Mouse (Mus musculus) liver, embryonic 12.5 days (tissue): ENCODE measurements around the gene Lhpp. TPM values are rescaled to one million over a fixed set of nuclear protein-coding genes. Genes with fewer than 3 reads are reported as not detected.

ENCODE experiments used
- ATAC-seq: fragments of 200-750 bp; cut with Nextera tagmentation; 2 replicates; pipeline ENCODE4 v1.8.0; 2017; ENCODE audit warnings: moderate number of reproducible peaks, mild to moderate bottlenecking, moderate library complexity
- H3K27ac ChIP-seq: fragments of 300-500 bp; sonication (generic); 2 replicates; pipeline ENCODE4 v1.5.1; 2016; ENCODE audit warnings: mild to moderate bottlenecking
- H3K27me3 ChIP-seq: fragments of 300-500 bp; sonication (generic); replicated peaks from 2 replicates; pipeline ENCODE4 v1.6.1; 2016; ENCODE audit warnings: mild to moderate bottlenecking, moderate library complexity
- H3K36me3 ChIP-seq: fragments of 300-500 bp; sonication (generic); 2 replicates; pipeline ENCODE4 v1.6.1; 2016; ENCODE audit warnings: mild to moderate bottlenecking, moderate library complexity
- H3K4me1 ChIP-seq: fragments of 300-500 bp; sonication (generic); 2 replicates; pipeline ENCODE4 v1.6.1; 2016
- H3K4me2 ChIP-seq: fragments of 300-500 bp; sonication (generic); 2 replicates; pipeline ENCODE4 v1.6.1; 2016; ENCODE audit warnings: mild to moderate bottlenecking, moderate library complexity
- H3K4me3 ChIP-seq: fragments of 300-500 bp; sonication (generic); 2 replicates; pipeline ENCODE4 v1.5.1; 2016; ENCODE audit warnings: mild to moderate bottlenecking, moderate library complexity
- H3K9ac ChIP-seq: fragments of 300-500 bp; sonication (generic); 2 replicates; pipeline ENCODE4 v1.6.1; 2016; ENCODE audit warnings: mild to moderate bottlenecking, moderate library complexity
- H3K9me3 ChIP-seq: fragments of 300-500 bp; sonication (generic); replicated peaks from 2 replicates; pipeline ENCODE4 v1.6.1; 2016; ENCODE audit warnings: mild to moderate bottlenecking, moderate library complexity
- WGBS: fragments of 180-500 bp; shearing (Covaris S2); methylation state at CpG from one replicate; pipeline ENCODE4 v1.1.7; 2016; ENCODE audit not compliant: insufficient replicate concordance; 5-methylcytosine and 5-hydroxymethylcytosine counted together
- polyA plus RNA-seq: library from polyadenylated mRNA; unstranded; fragments of >200 nt; fragmentation: Nextera tagmentation; extraction: Ambion mirVana; gene quantifications from 2 replicates; pipeline ENCODE4 v1.2.1, GENCODE M21; 2016

Gene Lhpp
- polyA plus RNA-seq, 1 experiment from 2014 or later: 9.2 TPM

GRCm38 (mm10) chr7:132724501-132725062 is 114.1 kb downstream of the Lhpp start:
- H3K4me3 ChIP-seq: no peak overlapping the region
- H3K27me3 ChIP-seq: no peaks in the 10 kb centered on the region
- peaks cover 76% of the 10 kb centered on the region for H3K4me1 ChIP-seq
- peaks cover 70% of the 10 kb centered on the region for H3K36me3 ChIP-seq
- H3K4me2 ChIP-seq: peak overlapping the region; percentile 50; the same call in 1 of the 2 replicates
- no peak for ATAC-seq
- WGBS: 84% methylated on average over 5 of the region's 5 CpGs
- H3K27ac ChIP-seq: peak overlapping the region; percentile 73
- no peaks in the 10 kb centered on the region for H3K9me3 ChIP-seq
- H3K9ac ChIP-seq: peak overlapping the region; percentile 43; the same call in 1 of the 2 replicates

- Histone ChIP-seq H3K9me3 (no peaks in the 10 kb centered on the region), H3K4me3 (no peak overlapping the region), H3K27ac (peak overlapping the region; percentile 17; the same call in 1 of the 2 replicates), H3K36me3 (peaks cover 72% of the 10 kb centered on the region), H3K9ac (0 out of 2 replicates have a peak overlapping the region, but pooled peaks have one; percentile 4), H3K27me3 (no peaks in the 10 kb centered on the region), H3K4me1 (peaks cover 76% of the 10 kb centered on the region), H3K4me2 (no peak overlapping the region)
- WGBS: 86% methylated on average over 13 of the region's 13 CpGs
- ATAC-seq: no peak
Observed at GRCm38 (mm10) chr7:132726106-132726861, 115.8 kb downstream of the Lhpp start.

- H3K36me3 ChIP-seq: peaks cover 88% of the 10 kb centered on the region
Observed at GRCm38 (mm10) chr7:132729093-132729831, 118.8 kb downstream of the Lhpp start.

DNA sequence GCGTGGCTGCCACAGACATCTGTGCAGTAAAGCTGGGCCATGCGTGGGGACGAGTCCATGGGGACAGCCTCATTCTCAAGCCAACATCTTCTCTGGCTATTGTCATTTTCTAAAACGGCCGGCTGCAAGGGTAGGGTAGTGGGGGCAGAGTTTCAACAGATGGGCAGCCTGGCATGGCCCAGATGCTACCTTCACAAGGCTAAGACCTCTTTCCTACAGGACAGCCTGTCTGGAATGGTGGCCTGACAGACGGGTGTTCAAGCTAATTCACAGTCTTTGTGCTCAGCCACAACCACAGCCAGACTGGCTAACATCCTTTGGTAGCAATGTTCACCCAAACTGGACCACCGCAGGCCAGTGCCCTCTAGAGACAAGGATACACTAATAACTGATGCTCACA is 120.1 kb downstream of the Lhpp start:
- Histone ChIP-seq H3K4me2 (no peak overlapping the region), H3K27me3 (no peaks in the 10 kb centered on the region), H3K9me3 (no peaks in the 10 kb centered on the region), H3K27ac (no peak overlapping the region), H3K36me3 (peaks cover 91% of the 10 kb centered on the region), H3K4me1 (peaks cover 73% of the 10 kb centered on the region), H3K4me3 (no peak overlapping the region), H3K9ac (no peak overlapping the region)
- WGBS: 83% methylated on average over 7 of the region's 7 CpGs
- ATAC-seq: no peak

More at GRCm38 (mm10) chr7:132729093-132729831, 118.8 kb downstream of the Lhpp start:
- peak; percentile 73 for ATAC-seq
- no peak overlapping the region for H3K4me2 ChIP-seq
- H3K27ac ChIP-seq: peak overlapping the region; percentile 59
- no peak overlapping the region for H3K4me3 ChIP-seq
- peaks cover 73% of the 10 kb centered on the region for H3K4me1 ChIP-seq
- H3K27me3 ChIP-seq: no peaks in the 10 kb centered on the region
- H3K9me3 ChIP-seq: no peaks in the 10 kb centered on the region
- H3K9ac ChIP-seq: no peak overlapping the region
- 66% methylated on average over 4 of the region's 4 CpGs for WGBS

- peaks cover 76% of the 10 kb centered on the region for H3K4me1 ChIP-seq
- peaks cover 87% of the 10 kb centered on the region for H3K36me3 ChIP-seq
- no peak overlapping the region for H3K4me2 ChIP-seq
- H3K4me3 ChIP-seq: no peak overlapping the region
- H3K27me3 ChIP-seq: no peaks in the 10 kb centered on the region
- ATAC-seq: no peak
- H3K9ac ChIP-seq: no peak overlapping the region
- H3K27ac ChIP-seq: 0 out of 2 replicates have a peak overlapping the region, but pooled peaks have one; percentile 26
- no peaks in the 10 kb centered on the region for H3K9me3 ChIP-seq
- 86% methylated on average over 6 of the region's 6 CpGs for WGBS
Observed at GRCm38 (mm10) chr7:132731558-132731957, 121.1 kb downstream of the Lhpp start.

GRCm38 (mm10) chr7:132732136-132732789 is 121.8 kb downstream of the Lhpp start:
- H3K4me3 ChIP-seq: no peak overlapping the region
- H3K36me3 ChIP-seq: peaks cover 87% of the 10 kb centered on the region
- 87% methylated on average over 6 of the region's 6 CpGs for WGBS
- no peaks in the 10 kb centered on the region for H3K9me3 ChIP-seq
- H3K4me1 ChIP-seq: peaks cover 82% of the 10 kb centered on the region
- H3K4me2 ChIP-seq: no peak overlapping the region
- H3K27ac ChIP-seq: 0 out of 2 replicates have a peak overlapping the region, but pooled peaks have one; percentile 26
- ATAC-seq: no peak
- no peak overlapping the region; the same call in 1 of the 2 replicates for H3K9ac ChIP-seq
- no peaks in the 10 kb centered on the region for H3K27me3 ChIP-seq

DNA sequence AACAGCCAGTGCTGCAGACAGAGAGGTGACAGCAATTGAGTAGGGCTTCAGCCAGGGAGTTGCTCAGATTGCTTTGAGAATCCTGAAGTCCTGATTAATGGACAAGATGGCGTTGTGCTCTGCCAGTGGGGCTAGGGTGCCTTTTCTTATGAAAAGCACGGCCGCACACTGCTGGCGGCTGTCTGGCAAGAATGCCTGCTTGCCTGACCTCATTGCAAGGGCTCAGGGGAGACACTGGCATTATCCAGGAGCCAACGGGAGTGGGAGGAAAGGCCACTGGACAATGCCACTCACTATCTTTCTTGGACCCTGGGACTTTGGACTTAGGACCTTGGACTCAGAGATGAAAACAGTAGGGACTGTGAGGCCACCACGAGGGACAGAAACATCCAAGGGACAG is 123.1 kb downstream of the Lhpp start:
- H3K27ac ChIP-seq: no peak overlapping the region
- 84% methylated on average over 6 of the region's 6 CpGs for WGBS
- H3K9ac ChIP-seq: no peak overlapping the region
- peaks cover 87% of the 10 kb centered on the region for H3K4me1 ChIP-seq
- no peak overlapping the region for H3K4me2 ChIP-seq
- H3K36me3 ChIP-seq: peaks cover 89% of the 10 kb centered on the region
- no peak overlapping the region for H3K4me3 ChIP-seq
- H3K9me3 ChIP-seq: no peaks in the 10 kb centered on the region
- no peaks in the 10 kb centered on the region for H3K27me3 ChIP-seq
- no peak for ATAC-seq

DNA sequence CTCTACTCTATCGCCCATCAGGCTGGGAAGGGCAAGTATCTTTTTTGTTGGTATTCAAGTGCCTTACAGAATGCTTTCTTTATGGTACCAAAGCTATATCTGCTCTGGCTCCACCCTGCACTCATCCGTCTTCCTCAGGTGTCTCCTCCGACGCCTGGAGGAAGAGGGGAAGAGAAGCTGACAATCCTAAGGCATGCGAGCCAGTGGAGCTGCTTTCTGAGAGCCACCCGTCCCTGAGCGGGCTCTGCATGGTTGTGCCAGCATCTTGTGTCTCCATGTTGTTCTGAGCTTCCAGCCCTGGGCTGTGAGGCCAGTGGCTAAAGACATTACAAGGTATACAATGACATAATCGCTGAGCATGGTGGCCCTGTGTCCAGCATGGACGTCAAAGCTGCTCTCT is 123.8 kb downstream of the Lhpp start:
- WGBS: 81% methylated on average over 9 of the region's 9 CpGs
- H3K4me2 ChIP-seq: no peak overlapping the region
- H3K27ac ChIP-seq: 0 out of 2 replicates have a peak overlapping the region, but pooled peaks have one; percentile 90
- no peaks in the 10 kb centered on the region for H3K9me3 ChIP-seq
- no peaks in the 10 kb centered on the region for H3K27me3 ChIP-seq
- peaks cover 84% of the 10 kb centered on the region for H3K36me3 ChIP-seq
- H3K4me1 ChIP-seq: peaks cover 87% of the 10 kb centered on the region
- no peak for ATAC-seq
- H3K4me3 ChIP-seq: no peak overlapping the region
- H3K9ac ChIP-seq: no peak overlapping the region

- WGBS: 12% methylated on average over 5 of the region's 5 CpGs
- peaks cover 77% of the 10 kb centered on the region for H3K36me3 ChIP-seq
- H3K4me3 ChIP-seq: no peak overlapping the region
- H3K27ac ChIP-seq: peak overlapping the region; percentile 90
- H3K9ac ChIP-seq: peak overlapping the region; percentile 47; the same call in 1 of the 2 replicates
- peak; percentile 53 for ATAC-seq
- H3K9me3 ChIP-seq: no peaks in the 10 kb centered on the region
- no peaks in the 10 kb centered on the region for H3K27me3 ChIP-seq
- H3K4me2 ChIP-seq: peak overlapping the region; percentile 46
- peaks cover 87% of the 10 kb centered on the region for H3K4me1 ChIP-seq
Observed at GRCm38 (mm10) chr7:132735145-132735544, 124.7 kb downstream of the Lhpp start.

DNA sequence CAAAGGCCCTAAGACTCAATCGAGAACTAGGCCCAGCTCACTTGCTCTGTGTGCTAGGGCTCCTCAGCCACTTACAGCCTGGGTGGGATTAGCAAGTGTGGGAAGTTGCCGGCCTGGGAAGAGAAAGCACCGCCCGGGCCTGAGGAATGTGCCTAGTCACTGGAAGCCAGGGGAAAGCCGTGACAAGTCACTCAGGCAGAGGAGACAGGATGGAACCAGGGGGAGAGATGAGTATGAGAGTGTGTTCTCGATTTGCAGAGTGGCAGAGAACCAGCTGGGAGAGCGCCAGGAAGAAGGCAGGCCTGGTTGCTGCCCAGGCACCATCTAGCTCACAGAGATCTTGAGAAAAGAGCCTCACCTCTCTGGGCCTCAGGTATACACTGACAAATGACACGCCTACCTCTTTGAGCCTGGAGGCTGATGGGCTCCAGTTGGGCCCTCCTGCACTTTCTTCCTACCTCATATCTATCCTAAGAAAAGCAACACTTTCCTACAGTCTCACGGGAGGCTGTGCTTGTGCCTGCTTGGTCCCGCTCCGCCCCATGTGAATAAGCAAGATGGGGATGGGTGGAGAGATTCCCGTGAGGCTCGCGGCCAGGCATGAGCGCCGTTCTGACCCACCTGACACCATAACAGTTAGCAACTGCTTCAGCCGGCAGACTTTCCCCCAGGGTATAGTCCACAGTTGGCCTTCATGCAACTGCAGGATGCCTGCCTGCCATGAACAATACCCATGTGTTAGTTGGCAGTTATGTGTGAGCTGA is 125.8 kb downstream of the Lhpp start:
- H3K36me3 ChIP-seq: peaks cover 77% of the 10 kb centered on the region
- no peak overlapping the region for H3K4me3 ChIP-seq
- peaks cover 87% of the 10 kb centered on the region for H3K4me1 ChIP-seq
- H3K27ac ChIP-seq: peak overlapping the region; percentile 90
- H3K9ac ChIP-seq: peak overlapping the region; percentile 47; the same call in 1 of the 2 replicates
- H3K27me3 ChIP-seq: no peaks in the 10 kb centered on the region
- ATAC-seq: no peak
- no peaks in the 10 kb centered on the region for H3K9me3 ChIP-seq
- peak overlapping the region; percentile 46 for H3K4me2 ChIP-seq
- 72% methylated on average over 17 of the region's 17 CpGs for WGBS

DNA sequence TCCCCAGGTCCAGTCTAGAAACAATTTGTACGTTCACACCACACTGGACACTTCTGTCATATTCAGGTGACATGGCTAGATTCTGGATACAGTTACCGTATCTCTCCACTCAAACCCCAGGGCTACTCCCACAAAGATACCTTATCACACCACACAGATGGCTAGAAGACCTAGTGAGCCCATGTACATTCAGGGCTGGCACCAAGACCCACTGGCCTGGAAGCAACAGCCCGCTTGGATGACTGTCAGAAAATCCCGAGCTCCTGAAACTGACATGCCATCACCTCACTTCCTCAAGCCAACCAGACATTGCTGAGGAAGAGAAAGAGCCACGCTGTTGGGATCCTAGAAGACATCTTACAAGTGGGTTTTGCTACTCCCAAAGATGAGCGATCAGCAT is 128.4 kb downstream of the Lhpp start:
- Histone ChIP-seq H3K27ac (peak overlapping the region; percentile 90), H3K4me3 (peak overlapping the region; percentile 40), H3K9ac (peak overlapping the region; percentile 72), H3K27me3 (no peaks in the 10 kb centered on the region), H3K36me3 (peaks cover 70% of the 10 kb centered on the region), H3K4me1 (peaks cover 89% of the 10 kb centered on the region), H3K9me3 (no peaks in the 10 kb centered on the region), H3K4me2 (peak overlapping the region; percentile 65)
- WGBS: 34% methylated on average over 6 of the region's 6 CpGs
- ATAC-seq: peak; percentile 89
